Mouse (Mus musculus): Measurements from ENCODE around the gene Sfxn3.

DNA sequence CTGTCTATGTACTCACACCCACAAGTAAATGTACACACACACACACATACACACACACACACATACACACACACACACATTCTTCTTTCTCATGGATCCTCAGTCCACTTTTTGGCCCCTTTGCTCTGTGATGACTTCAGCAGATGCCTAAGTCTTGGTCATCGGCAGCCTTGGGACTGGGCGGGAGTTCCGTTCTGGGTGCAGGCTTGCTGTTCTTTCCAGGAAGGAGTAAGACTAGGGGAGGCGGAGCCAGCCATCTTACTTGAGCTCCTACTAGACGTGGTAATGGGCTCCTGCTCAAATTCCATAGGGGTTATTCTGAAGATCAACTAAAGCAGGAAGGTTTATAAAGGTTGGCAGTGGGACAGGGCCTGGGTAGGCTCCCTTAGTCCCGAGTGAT lies 27.0 kb upstream of the Sfxn3 start:
- no peak for TF ChIP-seq EP300 (IDR thresholded peaks at IDR 0.05; ENCODE audit: low read depth)
- TF ChIP-seq CTCF (IDR thresholded peaks at IDR 0.05; ENCODE audit: low read depth), result no peak

Measured in liver, embryonic 14.5 days (tissue).